Mouse (Mus musculus) cerebellum, postnatal 14 days (tissue): ENCODE measurements around the gene Olfr74.
"Not testable (repeated sequence)": the region's sequence is repeated elsewhere in the genome, so short reads cannot be mapped to it uniquely, and the experiment has no call there.

Experiments used
- DNase-seq, 2 experiments: peaks; one replicate each; pipeline ENCODE4 v3.0.0; 2021; ENCODE audit warnings: mixed read lengths in 2 of 2

Olfr74 gene

DNA sequence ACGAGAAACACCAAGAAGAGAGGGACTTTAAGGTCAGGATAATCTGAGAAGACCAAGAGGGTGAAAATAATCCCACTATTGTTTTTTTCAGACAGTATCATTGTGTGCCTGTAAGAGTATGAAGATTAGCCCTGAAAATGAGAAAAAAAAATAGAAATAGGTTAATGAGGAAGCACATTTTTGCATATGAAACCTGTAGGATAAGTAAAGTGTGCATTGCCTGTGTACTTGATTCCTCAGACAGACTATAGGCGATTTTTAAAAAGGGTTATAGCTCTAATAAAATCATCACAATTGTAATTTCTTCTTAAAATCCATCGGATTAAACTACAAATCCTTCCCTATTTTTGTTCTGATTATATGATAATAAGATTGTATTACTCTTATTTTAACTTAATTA, at the start of gene Olfr74:
Olfr74 (minus strand) TSS at position 101 of the 400 bp plus-strand sequence.
- no peak for DNase-seq

DNA sequence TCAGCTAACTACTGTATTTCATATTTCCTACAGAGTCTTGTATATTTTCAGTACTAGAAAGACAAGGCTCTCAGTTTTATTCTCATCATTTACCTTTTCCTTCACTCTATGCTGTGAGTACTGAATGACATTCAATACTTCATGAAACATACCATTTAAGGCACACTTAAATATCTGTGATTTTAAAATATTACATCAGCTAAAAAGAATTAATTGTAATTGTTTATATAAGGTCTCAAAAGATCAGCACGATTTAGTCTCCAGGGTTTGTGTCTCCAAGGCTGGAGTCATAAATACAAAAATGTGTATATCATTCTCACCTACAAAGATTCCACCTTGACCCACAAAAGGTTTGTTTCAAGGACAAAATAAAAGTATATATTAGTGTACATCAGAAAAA, 48.0 kb upstream of the Olfr74 start, which contains the start of gene Olfr1161:
Olfr1161 (plus strand) TSS at position 301 of the 400 bp plus-strand sequence.
- not testable (repeated sequence) for DNase-seq

DNA sequence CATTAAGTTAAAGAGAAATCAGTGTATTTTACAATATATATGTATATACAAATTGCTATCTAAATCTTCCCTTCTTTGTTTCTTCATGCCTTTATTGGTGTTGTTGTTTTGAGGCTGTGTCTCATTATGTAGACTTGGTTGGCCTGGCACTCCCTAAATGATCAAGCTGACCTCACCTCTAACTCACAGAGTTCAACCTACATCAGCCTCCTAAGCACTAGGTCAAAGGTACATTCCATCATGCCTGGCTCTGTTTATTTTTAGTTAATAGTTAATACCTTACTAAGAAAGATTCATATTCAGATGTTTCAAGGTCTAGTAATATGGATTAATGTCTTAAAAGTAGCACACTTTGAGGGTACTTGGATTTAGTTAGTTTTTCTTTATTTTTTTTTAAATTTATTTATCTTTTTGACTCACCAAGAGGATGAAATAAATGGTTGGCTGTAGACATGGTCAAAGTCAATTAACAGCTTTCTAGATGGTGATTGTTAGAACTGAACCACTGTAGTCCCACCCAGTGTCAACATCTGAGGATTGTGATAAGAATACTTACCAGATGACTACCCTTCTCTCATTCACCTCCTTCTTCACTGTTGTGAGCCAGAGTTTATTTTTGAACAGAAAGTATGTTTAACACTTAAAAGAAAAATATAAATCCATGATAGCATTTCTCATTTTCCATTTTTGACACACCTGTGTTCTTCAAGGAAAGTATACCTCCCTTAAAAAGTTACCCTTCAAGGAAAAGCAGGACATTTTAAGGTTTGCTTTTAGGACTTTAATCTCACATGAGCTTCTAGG, 33.3 kb upstream of the Olfr74 start, which contains the start of gene Olfr1160:
Olfr1160 (minus strand) TSS at position 754 of the 804 bp plus-strand sequence.
- no peak for DNase-seq

DNA sequence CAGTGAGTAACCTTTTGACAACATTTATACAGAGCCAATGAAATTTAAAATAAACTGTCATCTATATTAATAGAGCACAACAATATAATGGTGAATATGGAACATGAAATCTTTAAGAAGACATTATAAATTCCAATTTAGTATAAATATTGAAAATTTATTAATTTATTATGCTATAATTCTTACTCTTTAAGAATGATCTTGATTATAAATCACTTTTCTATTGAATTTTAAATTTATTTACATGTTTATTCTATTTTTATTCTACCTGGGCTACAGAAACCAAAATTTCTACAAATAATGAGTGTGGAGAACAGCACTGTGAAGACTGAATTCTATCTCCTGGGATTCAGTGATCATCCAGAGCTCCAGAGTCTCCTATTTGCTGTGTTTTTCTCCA, 15.3 kb upstream of the Olfr74 start, which contains the start of gene Olfr1158:
Olfr1158 (plus strand) TSS at position 301 of the 400 bp plus-strand sequence.
- no peak for DNase-seq

GRCm38 (mm10) chr2:87968199-87968598, 6.3 kb downstream of the Olfr74 start, which contains the start of gene Olfr1157:
TSS of gene Olfr1157 (minus strand) at chr2:87968299.
- DNase-seq = no peak

- no peak for DNase-seq
Measured at GRCm38 (mm10) chr2:87953000-87953399, 21.5 kb downstream of the Olfr74 start, which contains the start of gene Olfr1156. TSS of gene Olfr1156 (minus strand) at chr2:87953100.

DNA sequence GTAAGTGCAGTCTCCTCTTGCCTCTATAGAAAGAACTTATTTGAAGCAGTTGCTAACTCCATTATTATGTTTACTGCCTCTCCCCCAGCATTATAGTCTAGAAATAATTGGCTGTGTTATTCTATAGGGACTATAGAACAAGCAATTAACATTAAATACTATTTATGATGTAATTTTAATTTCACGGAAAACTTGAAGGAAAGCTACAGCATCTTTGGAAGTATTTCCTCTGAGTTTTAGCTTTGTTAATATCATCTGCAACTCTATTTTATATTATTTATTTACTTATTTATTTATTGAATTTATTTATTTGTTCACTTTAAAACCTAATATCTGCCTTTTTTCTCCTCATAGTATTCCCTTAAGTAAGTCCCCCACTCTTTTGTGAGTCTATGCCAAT, 29.4 kb downstream of the Olfr74 start, which contains the start of gene Olfr1155:
Olfr1155 (minus strand) TSS at position 101 of the 400 bp plus-strand sequence.
- DNase-seq = no peak
